Mouse (Mus musculus): ENCODE data around the gene Nrcam. TPM values are rescaled to one million over a fixed set of nuclear protein-coding genes. Genes with fewer than 3 reads are reported as not detected.

Gene Nrcam
- polyA plus RNA-seq, 1 experiment, result 0.06 TPM

- no peaks in the 10 kb centered on the region for H3K27me3 ChIP-seq (ENCODE audit: control insufficient read depth, insufficient read depth, low read length)
- H3K4me1 ChIP-seq (ENCODE audit: control insufficient read depth, insufficient read depth, insufficient read length, low read length), result no peaks in the 10 kb centered on the region
- no peak overlapping the region for H3K27ac ChIP-seq (ENCODE audit: insufficient read depth, low read depth, low read length)
- no peak overlapping the region for H3K4me3 ChIP-seq (ENCODE audit: low read depth, low read length)
- WGBS, result 88% methylated on average over 2 of the region's 2 CpGs
- H3K36me3 ChIP-seq (ENCODE audit: control insufficient read depth, insufficient read depth, low read length), result no peaks in the 10 kb centered on the region
- TF ChIP-seq POLR2A (IDR thresholded peaks at IDR 0.05; ENCODE audit: low read depth, low read length) (no peak), CTCF (IDR thresholded peaks at IDR 0.05; ENCODE audit: extremely low read depth, insufficient read length, insufficient replicate concordance, low read depth, low read length) (no peak)
These were observed 151.3 kb downstream of the Nrcam start for GRCm38 (mm10) chr12:44480031-44480419.

- Histone ChIP-seq H3K27ac (ENCODE audit: insufficient read depth, low read depth, low read length) (no peak overlapping the region), H3K4me1 (ENCODE audit: control insufficient read depth, insufficient read depth, insufficient read length, low read length) (no peaks in the 10 kb centered on the region), H3K36me3 (ENCODE audit: control insufficient read depth, insufficient read depth, low read length) (no peaks in the 10 kb centered on the region), H3K27me3 (ENCODE audit: control insufficient read depth, insufficient read depth, low read length) (no peaks in the 10 kb centered on the region), H3K4me3 (ENCODE audit: low read depth, low read length) (no peak overlapping the region)
- TF ChIP-seq CTCF (IDR thresholded peaks at IDR 0.05; ENCODE audit: extremely low read depth, insufficient read length, insufficient replicate concordance, low read depth, low read length) (no peak), POLR2A (IDR thresholded peaks at IDR 0.05; ENCODE audit: low read depth, low read length) (no peak)
- WGBS, result 74% methylated on average over 3 of the region's 3 CpGs
These were observed 152.7 kb downstream of the Nrcam start for GRCm38 (mm10) chr12:44481415-44481814.

- Histone ChIP-seq H3K36me3 (ENCODE audit: control insufficient read depth, insufficient read depth, low read length) (no peaks in the 10 kb centered on the region), H3K4me1 (ENCODE audit: control insufficient read depth, insufficient read depth, insufficient read length, low read length) (no peaks in the 10 kb centered on the region), H3K4me3 (ENCODE audit: low read depth, low read length) (no peak overlapping the region), H3K27ac (ENCODE audit: insufficient read depth, low read depth, low read length) (no peak overlapping the region), H3K27me3 (ENCODE audit: control insufficient read depth, insufficient read depth, low read length) (no peaks in the 10 kb centered on the region)
- TF ChIP-seq CTCF (IDR thresholded peaks at IDR 0.05; ENCODE audit: extremely low read depth, insufficient read length, insufficient replicate concordance, low read depth, low read length) (no peak), POLR2A (IDR thresholded peaks at IDR 0.05; ENCODE audit: low read depth, low read length) (no peak)
- WGBS, result 74% methylated on average over 5 of the region's 5 CpGs
These were observed 164.2 kb downstream of the Nrcam start for GRCm38 (mm10) chr12:44492759-44493479.

- Histone ChIP-seq H3K36me3 (ENCODE audit: control insufficient read depth, insufficient read depth, low read length) (no peaks in the 10 kb centered on the region), H3K4me1 (ENCODE audit: control insufficient read depth, insufficient read depth, insufficient read length, low read length) (no peaks in the 10 kb centered on the region), H3K27ac (ENCODE audit: insufficient read depth, low read depth, low read length) (no peak overlapping the region), H3K4me3 (ENCODE audit: low read depth, low read length) (no peak overlapping the region), H3K27me3 (ENCODE audit: control insufficient read depth, insufficient read depth, low read length) (no peaks in the 10 kb centered on the region)
- TF ChIP-seq POLR2A (IDR thresholded peaks at IDR 0.05; ENCODE audit: low read depth, low read length) (no peak), CTCF (IDR thresholded peaks at IDR 0.05; ENCODE audit: extremely low read depth, insufficient read length, insufficient replicate concordance, low read depth, low read length) (no peak)
- WGBS, result 65% methylated on average over 2 of the region's 2 CpGs
These were observed 169.1 kb downstream of the Nrcam start for GRCm38 (mm10) chr12:44497762-44498161.

GRCm38 (mm10) chr12:44498872-44499271, 170.2 kb downstream of the Nrcam start:
- H3K36me3 ChIP-seq (ENCODE audit: control insufficient read depth, insufficient read depth, low read length), result no peaks in the 10 kb centered on the region
- TF ChIP-seq CTCF (IDR thresholded peaks at IDR 0.05; ENCODE audit: extremely low read depth, insufficient read length, insufficient replicate concordance, low read depth, low read length) (no peak), POLR2A (IDR thresholded peaks at IDR 0.05; ENCODE audit: low read depth, low read length) (no peak)
- 88% methylated on average over 5 of the region's 5 CpGs for WGBS
- H3K27ac ChIP-seq (ENCODE audit: insufficient read depth, low read depth, low read length), result no peak overlapping the region
- H3K4me3 ChIP-seq (ENCODE audit: low read depth, low read length), result no peak overlapping the region
- no peaks in the 10 kb centered on the region for H3K27me3 ChIP-seq (ENCODE audit: control insufficient read depth, insufficient read depth, low read length)
- H3K4me1 ChIP-seq (ENCODE audit: control insufficient read depth, insufficient read depth, insufficient read length, low read length), result no peaks in the 10 kb centered on the region

- Histone ChIP-seq H3K27me3 (ENCODE audit: control insufficient read depth, insufficient read depth, low read length) (no peaks in the 10 kb centered on the region), H3K27ac (ENCODE audit: insufficient read depth, low read depth, low read length) (no peak overlapping the region), H3K36me3 (ENCODE audit: control insufficient read depth, insufficient read depth, low read length) (no peaks in the 10 kb centered on the region), H3K4me1 (ENCODE audit: control insufficient read depth, insufficient read depth, insufficient read length, low read length) (no peaks in the 10 kb centered on the region), H3K4me3 (ENCODE audit: low read depth, low read length) (no peak overlapping the region)
- 62% methylated on average over 5 of the region's 5 CpGs for WGBS
- TF ChIP-seq POLR2A (IDR thresholded peaks at IDR 0.05; ENCODE audit: low read depth, low read length), result no peak
- no peak for TF ChIP-seq CTCF (IDR thresholded peaks at IDR 0.05; ENCODE audit: extremely low read depth, insufficient read length, insufficient replicate concordance, low read depth, low read length)
These were observed 173.3 kb downstream of the Nrcam start for GRCm38 (mm10) chr12:44501807-44502487.

GRCm38 (mm10) chr12:44503737-44504136, 175.1 kb downstream of the Nrcam start:
- 59% methylated on average over 4 of the region's 4 CpGs for WGBS
- no peaks in the 10 kb centered on the region for H3K27me3 ChIP-seq (ENCODE audit: control insufficient read depth, insufficient read depth, low read length)
- H3K27ac ChIP-seq (ENCODE audit: insufficient read depth, low read depth, low read length), result no peak overlapping the region
- TF ChIP-seq CTCF (IDR thresholded peaks at IDR 0.05; ENCODE audit: extremely low read depth, insufficient read length, insufficient replicate concordance, low read depth, low read length) (no peak), POLR2A (IDR thresholded peaks at IDR 0.05; ENCODE audit: low read depth, low read length) (no peak)
- no peaks in the 10 kb centered on the region for H3K36me3 ChIP-seq (ENCODE audit: control insufficient read depth, insufficient read depth, low read length)
- no peaks in the 10 kb centered on the region for H3K4me1 ChIP-seq (ENCODE audit: control insufficient read depth, insufficient read depth, insufficient read length, low read length)
- no peak overlapping the region for H3K4me3 ChIP-seq (ENCODE audit: low read depth, low read length)

Data from small intestine, adult 2 months (tissue).